Mouse (Mus musculus) cerebellum, adult 2 months (tissue): ENCODE measurements around the gene Gm49336.

Source experiments
- CTCF ChIP-seq: fragments of 200-500 bp; IDR thresholded peaks from 2 replicates; pipeline ENCODE4 v1.5.1; 2011; ENCODE audit warnings: low read depth, mild to moderate bottlenecking, control low read depth, low read length, moderate library complexity, borderline replicate concordance; ENCODE audit not compliant: insufficient read depth
- POLR2A ChIP-seq: fragments of 200-500 bp; IDR thresholded peaks from 2 replicates; pipeline ENCODE4 v1.6.1; 2011; ENCODE audit warnings: low read length, control low read depth, borderline replicate concordance; ENCODE audit not compliant: insufficient read depth

GRCm38 (mm10) chr14:60275301-60276276 lies 24.3 kb upstream of the Gm49336 start:
- TF ChIP-seq POLR2A = no peak
- TF ChIP-seq CTCF = no peak
